Mouse (Mus musculus) layer of hippocampus, adult 11-12 months (tissue): ENCODE measurements around the gene Usp28.
"Not testable (repeated sequence)": the region's sequence is repeated elsewhere in the genome, so short reads cannot be mapped to it uniquely, and the experiment has no call there.

Experiments
- DNase-seq: peaks from one replicate; pipeline ENCODE4 v3.0.0; 2022; ENCODE audit warnings: low spot score

The Usp28 gene

GRCm38 (mm10) chr9:48984845-48985707 lies at the start of gene Usp28:
TSS of gene Usp28 (plus strand) at chr9:48985375.
- DNase-seq, result peak; percentile 99

- DNase-seq, result no peak
Observed at GRCm38 (mm10) chr9:48942349-48942748, 42.8 kb upstream of the Usp28 start.

- DNase-seq, result no peak
Observed at GRCm38 (mm10) chr9:48947565-48947964, 37.6 kb upstream of the Usp28 start.

- no peak for DNase-seq
Observed at GRCm38 (mm10) chr9:48961314-48961713, 23.9 kb upstream of the Usp28 start.

GRCm38 (mm10) chr9:48962131-48962530 lies 23.0 kb upstream of the Usp28 start:
- DNase-seq, result no peak

GRCm38 (mm10) chr9:48964587-48965040 lies 20.6 kb upstream of the Usp28 start, which contains the start of gene Htr3b:
TSS of gene Htr3b (minus strand) at chr9:48964990.
- DNase-seq, result no peak

- DNase-seq, result peak; percentile 57
Observed at GRCm38 (mm10) chr9:48972494-48972893, 12.7 kb upstream of the Usp28 start.

GRCm38 (mm10) chr9:48976661-48977355 lies 8.4 kb upstream of the Usp28 start:
- no peak for DNase-seq

- DNase-seq, result no peak
Observed at GRCm38 (mm10) chr9:48980371-48980770, 4.8 kb upstream of the Usp28 start.

GRCm38 (mm10) chr9:48980781-48981180 lies 4.4 kb upstream of the Usp28 start:
- no peak for DNase-seq

- DNase-seq, result no peak
Observed at GRCm38 (mm10) chr9:48981827-48982226, 3.3 kb upstream of the Usp28 start.

GRCm38 (mm10) chr9:48983801-48984200 lies 1.4 kb upstream of the Usp28 start:
- DNase-seq, result not testable (repeated sequence)

GRCm38 (mm10) chr9:48984320-48984844 lies 793 bp upstream of the Usp28 start:
- DNase-seq, result no peak

- DNase-seq, result no peak
Observed at GRCm38 (mm10) chr9:48985708-48986088, 523 bp downstream of the Usp28 start.

- no peak for DNase-seq
Observed at GRCm38 (mm10) chr9:48986616-48987141, 1.5 kb downstream of the Usp28 start.

GRCm38 (mm10) chr9:48987201-48988101 lies 2.3 kb downstream of the Usp28 start:
- no peak for DNase-seq

GRCm38 (mm10) chr9:48991671-48992070 lies 6.5 kb downstream of the Usp28 start:
- DNase-seq, result no peak

- DNase-seq, result no peak
Observed at GRCm38 (mm10) chr9:48994779-48995178, 9.6 kb downstream of the Usp28 start.

- DNase-seq, result no peak
Observed at GRCm38 (mm10) chr9:48995735-48996134, 10.6 kb downstream of the Usp28 start.

GRCm38 (mm10) chr9:48999256-48999655 lies 14.1 kb downstream of the Usp28 start:
- DNase-seq, result no peak

- DNase-seq, result no peak
Observed at GRCm38 (mm10) chr9:49015824-49016223, 30.6 kb downstream of the Usp28 start.

GRCm38 (mm10) chr9:49021289-49021688 lies 36.1 kb downstream of the Usp28 start:
- DNase-seq, result no peak
